Mouse (Mus musculus) brain, embryonic 14.5 days (tissue): ENCODE data around the gene Adm2.

ENCODE experiments used
- CTCF ChIP-seq: fragments of 200-500 bp; IDR thresholded peaks from 2 replicates; pipeline ENCODE4 v1.5.1; 2012; ENCODE audit warnings: inconsistent platforms, mild to moderate bottlenecking, moderate library complexity, borderline replicate concordance; ENCODE audit not compliant: insufficient read depth, insufficient read length; ENCODE audit errors: extremely low read depth
- POLR2A ChIP-seq: fragments of 200-500 bp; IDR thresholded peaks from 2 replicates; pipeline ENCODE4 v1.6.1; 2012; ENCODE audit warnings: mild to moderate bottlenecking, inconsistent platforms, borderline replicate concordance; ENCODE audit not compliant: poor library complexity, insufficient read depth, insufficient read length, severe bottlenecking; ENCODE audit errors: extremely low read depth

GRCm38 (mm10) chr15:89285004-89285403 lies 37.5 kb upstream of the Adm2 start:
- TF ChIP-seq POLR2A (no peak), CTCF (no peak)
